Mouse (Mus musculus) right cerebral cortex, postnatal 36 days (tissue): Measurements from ENCODE around the gene Syne3.

Experiments
- DNase-seq, 2 experiments: peaks; one replicate each; pipeline ENCODE4 v3.0.0; 2022; ENCODE audit warnings: low spot score in 2 of 2, mixed read lengths in 1 of 2

Syne3 gene

DNA sequence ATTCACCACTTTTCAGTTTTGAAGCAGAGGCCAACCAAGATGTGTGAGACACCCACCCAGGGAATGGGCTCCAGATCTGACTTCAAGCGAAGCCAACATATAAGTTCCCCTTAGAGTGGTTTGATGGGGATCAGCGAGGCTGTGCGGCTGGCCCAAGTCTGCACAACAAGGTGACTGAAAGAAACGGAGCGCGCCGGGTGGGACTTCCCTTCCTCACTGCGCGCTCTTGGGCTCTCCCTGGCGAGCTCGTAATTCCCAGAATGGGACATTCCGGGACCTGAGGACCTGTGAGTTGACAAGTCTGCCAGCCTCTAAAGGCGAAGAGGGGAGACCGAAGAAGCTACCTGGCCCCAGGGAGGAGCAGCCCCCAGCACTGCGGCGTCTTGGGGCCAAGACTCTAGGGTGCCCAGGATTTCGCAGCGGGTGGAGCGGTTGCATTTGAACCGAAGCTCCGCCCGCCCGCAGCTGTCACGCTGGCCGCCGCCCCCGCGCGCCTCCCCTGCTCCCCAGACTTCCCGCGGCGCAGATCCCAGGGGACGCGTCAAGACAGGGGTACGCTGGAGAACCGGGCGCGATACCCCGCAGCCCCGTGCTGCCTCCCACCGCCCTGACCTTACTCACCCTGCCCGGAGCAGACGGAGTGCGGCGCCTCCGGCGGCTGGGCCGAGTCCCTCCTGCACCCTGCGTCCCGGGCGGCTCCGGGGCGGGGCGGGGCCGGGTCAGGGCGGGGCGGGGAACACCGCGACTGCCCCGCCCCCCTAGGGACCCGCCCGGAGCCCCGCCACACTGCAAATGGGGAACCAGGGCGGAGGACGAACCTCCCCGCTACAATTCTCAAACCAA lies at the start of gene Syne3:
Gene Syne3 (minus strand): TSS at position 440 of the 843 bp plus-strand sequence.
- DNase-seq = peak; percentile 45 to 47

DNA sequence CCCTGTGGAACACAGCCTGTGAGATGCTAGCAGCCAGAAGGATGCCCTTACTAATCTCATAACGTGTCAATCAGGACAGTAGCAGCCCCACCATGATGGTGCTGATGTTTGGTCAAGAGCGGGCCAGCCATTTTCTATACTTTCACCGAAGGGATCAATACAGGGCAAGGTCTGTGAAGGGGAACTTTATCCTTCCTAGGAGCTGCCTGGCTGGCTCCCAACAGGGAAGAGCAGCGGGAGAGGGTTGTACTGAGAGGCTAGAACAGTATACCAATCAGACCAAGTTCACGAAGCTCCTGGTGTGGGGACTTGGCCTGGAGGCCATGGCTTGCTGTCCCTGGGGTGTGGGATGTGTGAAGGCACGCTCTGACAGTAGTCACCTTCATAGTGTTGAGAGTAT lies 45.7 kb upstream of the Syne3 start:
- DNase-seq = no peak

DNA sequence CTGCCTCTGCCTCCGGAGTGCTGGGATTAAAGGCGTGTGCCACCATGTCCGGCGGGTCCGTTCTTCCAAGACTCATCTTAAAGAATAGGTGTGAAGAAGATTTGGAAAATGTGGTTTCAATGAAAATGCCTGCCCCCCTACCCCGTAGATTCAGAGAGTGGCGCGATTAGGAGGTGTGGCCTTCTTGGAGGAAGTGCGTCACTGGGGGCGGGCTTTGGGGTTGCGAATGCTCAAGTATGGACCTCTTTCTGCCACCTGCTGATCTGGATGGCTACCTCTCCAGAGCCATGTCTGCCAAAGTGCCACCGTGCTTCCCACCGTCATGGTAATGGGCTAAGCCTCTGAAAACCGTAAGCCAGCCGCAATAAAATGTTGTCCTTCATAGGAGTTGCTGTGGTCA lies 44.4 kb upstream of the Syne3 start:
- no peak for DNase-seq

DNA sequence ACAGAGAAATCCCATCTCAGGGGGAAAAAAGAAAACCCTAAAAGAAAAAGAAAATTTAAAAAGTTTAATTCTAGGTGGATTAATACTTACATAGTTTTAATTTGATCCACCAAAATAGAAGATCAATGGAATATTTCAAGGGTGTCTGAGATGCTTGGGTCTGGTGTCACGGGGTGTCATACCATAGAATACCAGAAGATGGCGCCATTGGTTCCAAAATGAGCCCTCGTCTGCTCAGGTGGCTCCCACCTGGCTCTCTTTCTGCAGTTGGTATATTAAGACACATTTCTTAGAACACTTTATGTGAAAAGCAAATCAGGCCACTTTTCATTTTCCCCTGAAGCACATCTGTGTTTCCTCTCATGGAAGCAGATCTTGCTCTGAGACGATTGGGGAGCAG lies 41.3 kb upstream of the Syne3 start:
- no peak for DNase-seq

DNA sequence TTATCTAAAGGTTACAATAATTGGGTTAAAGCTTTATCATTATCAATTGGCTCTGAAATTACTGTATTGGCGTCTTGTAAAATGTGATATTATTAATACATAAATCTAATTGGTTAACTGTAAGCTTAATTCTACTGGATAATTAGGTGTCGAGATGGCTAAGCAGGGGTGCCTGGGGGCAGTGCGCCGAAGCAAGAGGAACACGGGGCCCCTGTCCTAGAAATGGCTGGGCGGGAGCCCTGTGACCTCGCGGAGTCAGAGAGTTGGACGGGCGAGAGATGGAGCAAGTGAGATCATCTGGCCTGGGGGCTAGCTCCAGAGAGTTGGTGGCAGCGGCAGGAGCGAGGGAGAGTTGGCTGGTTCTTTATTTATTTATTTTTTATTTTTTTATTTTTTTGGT lies 40.2 kb upstream of the Syne3 start:
- DNase-seq = no peak

DNA sequence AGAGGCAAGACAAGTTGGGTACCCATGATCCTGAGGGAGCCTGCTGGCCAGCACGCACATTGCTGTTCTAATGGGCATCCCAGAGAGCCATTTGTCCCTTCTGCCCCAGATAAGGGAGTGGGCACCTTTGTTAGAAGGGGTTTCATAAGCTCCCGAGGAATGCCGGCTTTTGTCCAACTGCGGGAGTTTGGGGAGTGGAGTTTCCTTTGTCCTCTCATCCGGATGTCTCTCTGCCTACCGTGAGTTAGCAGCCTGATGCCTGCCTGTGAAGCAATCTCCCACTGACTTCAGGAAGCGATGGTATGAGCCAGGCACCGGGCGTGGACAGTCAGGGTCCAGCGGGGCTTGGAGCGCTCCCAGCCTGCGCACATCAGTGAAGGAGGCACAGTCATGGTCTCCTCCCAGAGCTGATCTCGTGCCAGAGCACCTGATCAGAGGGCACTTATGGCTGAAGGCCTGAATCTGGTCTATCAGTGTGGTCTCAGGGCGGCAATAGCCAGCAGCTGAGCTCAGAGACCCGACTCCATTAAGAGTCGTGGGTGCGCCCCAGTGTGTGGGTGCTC lies 38.8 kb upstream of the Syne3 start:
- DNase-seq = no peak

DNA sequence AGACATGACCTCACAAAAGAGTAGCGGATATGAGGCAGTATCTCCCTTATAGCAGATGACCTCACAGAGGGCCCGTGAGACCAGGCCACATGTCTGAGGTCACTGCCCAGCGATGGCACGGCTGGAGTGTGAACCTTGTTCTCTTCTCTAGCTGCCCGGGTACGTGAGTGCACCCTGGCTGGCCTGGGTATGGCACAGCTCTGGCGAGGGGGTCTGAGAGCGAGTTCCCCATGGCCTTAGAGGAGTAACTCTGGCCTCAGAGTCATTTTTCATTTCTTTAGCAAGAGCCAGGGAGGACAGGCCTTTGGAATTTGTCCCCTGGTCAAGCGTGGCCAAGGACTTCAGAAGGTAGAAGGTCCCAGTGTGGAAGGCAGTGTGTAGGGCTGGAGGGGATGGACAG lies 35.2 kb upstream of the Syne3 start:
- DNase-seq = no peak

DNA sequence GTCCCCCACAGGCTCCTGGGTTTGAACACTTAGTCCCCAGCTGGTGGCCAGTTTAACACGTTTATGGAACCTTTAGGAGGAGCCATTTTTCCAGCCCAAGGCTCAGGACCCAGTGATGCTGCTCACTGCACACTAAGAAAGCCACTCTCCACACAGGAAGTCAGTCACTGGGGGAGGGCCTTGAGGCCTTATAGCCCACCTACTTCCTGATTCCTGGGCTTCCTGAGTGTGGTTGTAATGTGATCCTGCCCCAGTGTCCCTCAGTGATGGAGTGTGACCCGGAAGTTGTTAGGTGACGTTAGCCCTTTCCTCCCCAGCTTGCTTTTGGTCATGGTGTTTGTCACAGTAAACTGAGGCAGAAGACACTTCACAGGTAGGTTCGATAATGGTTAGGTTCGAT lies 33.5 kb upstream of the Syne3 start:
- no peak for DNase-seq

DNA sequence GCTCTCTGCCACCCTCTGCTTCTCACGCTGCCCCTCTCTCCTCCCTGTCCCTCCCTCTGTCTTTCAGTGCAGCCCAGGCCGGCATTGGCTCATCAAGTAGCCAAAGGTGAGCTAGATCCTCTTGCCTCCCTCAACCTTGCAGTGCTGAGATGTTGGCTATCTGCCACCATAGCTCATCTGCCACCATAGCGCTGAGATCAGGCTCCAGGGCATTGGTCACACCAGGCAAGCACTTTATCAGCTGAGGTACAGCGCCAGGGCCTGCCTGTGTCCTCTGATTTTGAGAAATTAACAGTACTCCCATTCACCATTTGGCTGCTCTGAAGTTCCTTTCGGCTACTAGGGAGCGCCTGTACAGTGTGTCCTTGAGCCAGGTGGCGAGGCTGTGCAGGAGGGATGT lies 31.3 kb upstream of the Syne3 start:
- no peak for DNase-seq

DNA sequence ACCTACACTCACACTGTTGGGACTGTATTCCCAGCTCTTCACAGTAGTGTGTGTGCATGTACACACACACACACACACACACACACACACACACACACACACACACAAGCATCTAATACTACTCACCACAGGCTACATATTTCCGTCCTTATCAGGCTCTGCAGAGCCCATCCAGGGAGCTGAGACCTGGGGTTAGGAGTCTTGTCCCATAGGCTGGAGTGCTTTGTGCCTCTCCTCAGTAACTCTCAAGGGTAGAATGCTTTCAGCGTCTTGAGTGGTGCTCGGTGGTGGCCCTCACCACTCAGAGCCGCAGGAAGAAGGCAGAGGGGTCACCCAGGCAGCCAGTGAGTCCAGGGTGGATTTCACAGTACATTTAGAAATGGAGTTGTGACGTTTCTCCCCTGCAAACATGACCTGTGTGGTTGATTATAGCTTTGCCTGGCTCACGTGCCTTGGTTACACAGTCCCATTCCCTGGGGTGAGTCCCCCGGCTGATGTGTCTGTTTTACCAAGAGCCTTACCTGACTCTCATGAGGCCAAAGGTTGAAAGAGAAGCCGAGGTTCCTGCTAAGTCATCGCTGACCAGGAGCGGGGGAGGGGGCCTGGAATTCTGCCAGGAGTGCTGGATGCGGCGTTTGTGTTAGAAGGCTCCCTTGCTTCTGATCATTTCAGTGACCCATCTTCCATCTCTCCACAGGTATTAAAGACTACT lies 30.1 kb upstream of the Syne3 start:
- DNase-seq = no peak

DNA sequence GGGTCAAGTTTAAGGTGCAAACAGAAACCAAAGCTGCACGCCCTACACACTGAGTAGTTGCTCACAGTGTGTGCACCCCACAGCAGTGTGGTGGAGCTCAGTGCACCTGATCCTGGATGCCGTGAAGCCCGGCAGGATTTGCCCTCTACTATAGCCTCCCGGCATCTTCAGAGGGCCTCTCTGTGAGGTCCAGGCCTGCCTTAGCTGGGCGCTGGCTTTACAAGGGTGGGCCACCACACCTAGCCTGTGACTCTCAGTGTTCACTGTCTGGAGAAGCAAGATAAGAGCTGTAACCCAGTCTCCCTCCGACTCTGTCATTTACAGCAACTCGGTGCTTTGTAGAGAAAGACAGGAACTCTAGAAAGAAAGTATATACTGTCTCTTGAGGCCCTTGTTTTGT lies 29.3 kb upstream of the Syne3 start:
- DNase-seq = no peak

DNA sequence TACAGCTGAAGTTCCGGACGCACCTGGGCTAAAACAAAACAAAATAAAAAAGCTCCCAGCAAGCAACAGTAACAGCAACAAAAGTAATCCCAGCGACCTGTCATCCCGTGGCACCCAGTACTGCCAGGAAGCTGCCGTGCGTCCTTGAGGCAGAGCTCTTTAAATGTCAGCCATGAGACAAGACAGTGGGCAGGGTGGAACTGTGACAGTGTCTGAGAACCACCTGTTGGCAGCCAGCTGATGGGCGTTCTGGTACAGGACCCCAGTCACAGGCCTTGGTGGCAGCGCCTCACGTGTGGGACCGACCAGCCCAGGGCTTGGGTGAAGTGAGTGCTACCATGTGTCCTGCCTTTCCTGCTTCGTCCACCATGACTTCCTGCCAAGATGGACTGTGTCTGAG lies 28.6 kb upstream of the Syne3 start:
- DNase-seq = no peak

DNA sequence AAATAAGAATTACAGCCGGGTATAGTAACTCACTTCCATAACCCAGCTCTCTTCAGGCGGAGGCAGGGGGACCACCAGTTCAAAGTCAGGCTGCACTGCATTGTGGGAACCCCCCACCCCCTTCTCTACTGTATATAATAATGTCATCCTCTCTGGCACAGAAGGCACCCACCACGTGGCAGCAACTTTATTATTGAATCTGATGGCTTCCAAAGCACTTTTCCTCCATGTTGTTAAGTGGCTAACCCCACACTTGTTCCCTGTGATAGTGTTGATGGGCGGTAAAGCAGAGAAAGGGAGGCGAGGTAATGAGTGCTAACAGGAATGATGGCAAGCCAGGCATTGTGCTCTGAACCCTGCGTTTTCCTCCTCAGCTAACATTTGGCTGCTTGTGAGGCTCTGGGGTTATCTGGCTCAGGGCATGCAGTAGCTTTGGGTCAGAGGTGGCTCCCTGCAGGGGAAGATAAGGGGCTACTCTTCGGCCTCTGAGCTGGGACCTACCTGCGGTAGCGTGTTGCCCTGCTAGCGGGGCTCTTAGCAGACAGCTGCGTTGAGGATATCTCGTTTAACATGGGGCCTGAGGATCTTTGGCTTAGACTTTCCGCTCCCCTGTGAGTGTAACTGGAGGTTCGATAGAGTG lies 24.6 kb upstream of the Syne3 start:
- DNase-seq = no peak

DNA sequence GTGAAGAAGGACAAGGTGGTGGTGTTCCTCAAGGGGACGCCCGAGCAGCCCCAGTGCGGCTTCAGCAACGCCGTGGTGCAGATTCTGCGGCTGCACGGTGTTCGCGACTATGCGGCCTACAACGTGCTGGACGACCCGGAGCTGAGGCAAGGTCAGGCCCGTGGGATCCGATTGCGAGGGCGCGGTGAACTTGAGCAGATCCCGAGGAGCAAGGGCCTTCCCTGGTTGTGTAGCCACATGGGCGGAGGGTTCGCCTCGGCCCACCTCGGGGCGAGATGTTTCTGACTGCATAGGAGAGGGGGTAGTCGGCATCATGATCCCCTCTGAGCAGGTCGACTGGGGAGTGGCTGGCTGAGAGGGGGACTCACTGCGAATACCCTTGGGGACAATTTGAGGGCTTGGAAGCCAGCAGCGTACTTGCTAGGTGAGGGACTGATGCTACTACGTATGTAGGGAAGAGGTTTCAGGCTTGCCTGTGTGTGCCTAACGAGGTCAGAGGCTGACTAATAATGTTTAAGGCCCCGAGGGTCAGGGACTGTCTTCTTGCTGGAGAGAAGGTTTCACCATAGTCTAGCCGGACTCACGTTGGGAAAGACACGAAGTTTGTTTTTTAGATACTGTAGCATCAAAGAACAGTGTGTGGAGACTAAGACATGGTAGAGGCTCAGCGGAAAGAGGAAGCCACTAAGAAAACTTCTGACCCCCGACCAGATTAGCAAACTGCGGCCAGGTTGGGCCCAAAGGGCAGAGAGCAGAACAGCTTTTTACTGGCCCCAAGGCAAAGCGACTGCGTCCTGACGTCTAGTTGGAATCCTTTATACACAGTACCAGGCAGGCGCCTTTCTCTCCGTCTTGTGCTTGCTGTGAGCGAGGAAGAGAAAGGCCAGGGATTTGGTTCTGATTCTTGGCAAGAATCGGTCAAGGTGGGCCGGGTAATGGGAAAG lies 23.5 kb upstream of the Syne3 start:
- no peak for DNase-seq

DNA sequence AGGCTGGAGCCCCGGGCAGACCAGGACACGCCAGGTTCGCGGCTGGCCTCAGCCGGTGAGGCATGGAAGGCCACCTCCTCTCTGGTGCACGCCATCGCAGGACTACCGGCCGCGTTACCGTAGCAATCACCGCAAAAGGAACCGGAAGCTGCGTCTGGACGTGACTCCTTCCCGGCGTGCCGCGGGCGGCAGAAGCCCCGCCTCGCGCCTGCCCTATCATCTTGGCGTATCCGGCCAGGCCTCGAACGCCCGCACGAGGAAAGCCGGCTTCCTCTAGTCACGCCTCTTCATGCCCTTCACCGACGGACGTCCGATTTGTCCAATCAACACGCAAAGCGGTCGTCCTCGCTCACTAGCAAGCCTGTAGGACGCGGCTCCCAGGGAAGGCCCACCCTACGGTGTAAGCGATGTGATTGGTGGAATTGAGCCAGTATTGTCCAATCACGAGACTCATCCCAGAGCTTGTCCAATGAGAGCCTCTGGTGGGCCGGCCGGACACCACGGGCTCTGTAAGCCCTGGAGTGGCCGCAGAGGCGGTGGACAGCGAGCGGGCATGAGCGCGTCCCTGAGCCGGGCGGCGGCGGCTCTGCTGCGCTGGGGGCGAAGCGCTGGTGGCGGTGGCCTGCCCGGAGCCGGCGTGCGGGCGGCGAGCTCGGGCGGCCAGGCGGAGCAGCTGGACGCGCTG lies 22.7 kb upstream of the Syne3 start, which contains the start of gene Glrx5:
Gene Glrx5 (plus strand): TSS at position 542 of the 685 bp plus-strand sequence.
- peak; percentile 100 for DNase-seq

DNA sequence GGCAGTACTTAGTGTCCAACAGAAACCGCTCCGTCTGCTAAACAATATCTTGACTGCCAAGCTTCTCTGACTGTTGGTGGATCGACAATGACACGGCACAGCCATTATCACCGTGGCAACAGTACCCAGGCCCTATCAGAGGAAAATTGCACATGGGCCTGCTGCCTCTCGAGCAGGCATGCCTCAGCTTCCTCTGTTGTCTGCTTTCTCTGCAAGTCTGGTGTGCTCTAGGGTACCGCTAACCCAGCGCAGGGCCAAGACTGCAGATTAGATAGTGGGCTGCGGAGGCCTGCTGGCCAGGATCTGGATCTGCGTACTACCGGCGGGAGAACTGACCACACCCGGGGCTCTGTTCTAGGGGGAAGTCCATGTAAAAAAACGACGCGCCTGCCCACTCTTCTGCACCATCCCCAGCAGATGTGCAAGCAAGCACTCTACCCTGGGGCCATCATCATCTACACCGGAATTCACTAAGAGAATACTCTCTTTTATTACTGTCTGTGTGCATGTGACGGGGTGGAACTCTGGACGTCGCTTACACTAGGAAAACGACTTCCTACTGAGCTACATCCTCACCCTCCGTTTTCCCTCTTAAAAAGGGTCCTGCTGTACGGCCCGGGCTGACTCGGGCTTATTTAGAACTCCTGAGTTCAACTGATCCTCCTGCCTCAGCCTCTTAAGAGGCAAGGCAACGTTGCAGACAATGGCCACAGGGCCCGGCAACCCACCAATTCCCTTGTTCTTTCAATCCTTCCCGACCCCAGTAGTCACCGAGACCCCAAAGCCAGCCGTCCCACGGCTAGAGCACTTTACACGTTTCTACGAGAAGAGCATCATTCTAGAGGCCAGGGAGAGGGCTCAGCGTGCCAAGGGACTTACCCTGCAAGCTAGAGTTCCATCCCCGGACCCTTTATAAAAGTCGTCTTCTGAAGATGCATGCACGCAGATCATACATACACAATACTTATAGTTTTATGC lies 21.8 kb upstream of the Syne3 start:
- no peak for DNase-seq

DNA sequence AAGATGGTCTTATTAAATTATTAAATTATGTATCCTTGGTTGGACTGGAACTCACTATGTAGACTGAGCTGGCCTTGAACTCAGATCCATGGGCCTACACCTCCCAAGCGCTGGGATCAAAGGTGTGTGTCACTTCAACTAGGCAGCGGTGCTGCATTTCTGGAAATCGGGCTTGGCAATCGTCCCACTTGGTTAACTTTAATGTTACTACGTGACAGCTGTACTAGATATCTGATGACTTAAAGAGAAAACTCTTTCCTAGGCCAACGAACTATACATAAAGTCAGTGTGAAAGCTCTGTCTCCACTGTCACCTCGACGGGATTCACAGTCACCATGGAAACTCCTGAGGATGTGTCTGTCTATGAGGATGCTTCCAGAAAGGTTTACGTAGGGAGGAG lies 20.3 kb upstream of the Syne3 start:
- no peak for DNase-seq

DNA sequence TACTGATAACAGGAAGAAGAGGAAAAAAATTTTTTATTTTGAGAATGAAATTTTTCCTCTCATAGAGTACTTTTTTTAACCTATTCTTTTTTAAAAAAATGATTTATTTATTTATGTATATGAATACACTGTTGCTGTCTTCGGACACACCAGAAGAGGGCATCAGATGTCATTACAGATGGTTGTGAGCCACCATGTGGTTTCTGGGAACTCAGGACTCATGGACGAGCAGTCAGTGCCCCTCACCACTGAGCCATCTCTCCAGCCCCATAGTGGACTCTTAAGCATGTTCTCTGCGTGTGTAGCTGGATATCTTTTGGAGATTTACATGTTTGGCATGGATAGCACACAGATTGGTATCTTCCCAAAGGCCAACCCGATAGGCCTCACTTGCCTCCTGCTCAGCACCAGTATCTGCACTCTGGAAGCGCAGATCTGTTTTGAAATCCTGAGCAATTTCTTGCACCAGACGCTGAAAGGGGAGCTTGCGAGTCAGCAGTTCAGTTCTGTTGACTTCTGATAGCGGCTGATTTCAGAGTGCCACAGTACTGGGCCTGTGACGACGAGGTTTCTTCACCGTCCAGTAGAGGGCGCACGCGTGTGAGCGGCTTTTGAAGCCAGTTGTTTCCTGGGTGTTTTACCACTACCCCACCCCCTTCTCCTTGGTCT lies 17.8 kb upstream of the Syne3 start:
- peak; percentile 52 to 54 for DNase-seq
